Mouse (Mus musculus): Measurements from ENCODE around the gene Cep126. TPM values are rescaled to one million over a fixed set of nuclear protein-coding genes. Genes with fewer than 3 reads are reported as not detected.

The Cep126 gene
- polyA plus RNA-seq, 1 experiment from 2014 or later, result 4.4 TPM

GRCm38 (mm10) chr9:8059636-8060035, 74.5 kb downstream of the Cep126 start:
- Histone ChIP-seq H3K4me1 (no peaks in the 10 kb centered on the region), H3K4me2 (replicated peaks) (no peak overlapping the region)
- ATAC-seq (ENCODE audit: low FRiP score, low read depth), result no peak

GRCm38 (mm10) chr9:8054831-8055230, 79.3 kb downstream of the Cep126 start:
- no peaks in the 10 kb centered on the region for H3K9me3 ChIP-seq
- H3K36me3 ChIP-seq, result no peaks in the 10 kb centered on the region
- H3K4me2 ChIP-seq (replicated peaks), result no peak overlapping the region
- no peak overlapping the region for H3K9ac ChIP-seq
- H3K27ac ChIP-seq, result no peak overlapping the region
- no peaks in the 10 kb centered on the region for H3K27me3 ChIP-seq (replicated peaks)
- H3K4me1 ChIP-seq, result no peaks in the 10 kb centered on the region
- no peak overlapping the region for H3K4me3 ChIP-seq
- 42% methylated on average over 1 of the region's 1 CpGs for WGBS
- no peak for ATAC-seq (ENCODE audit: low FRiP score, low read depth)

More at GRCm38 (mm10) chr9:8059636-8060035, 74.5 kb downstream of the Cep126 start:
- WGBS, result 78% methylated on average over 3 of the region's 3 CpGs
- no peak overlapping the region for H3K27ac ChIP-seq
- no peaks in the 10 kb centered on the region for H3K27me3 ChIP-seq (replicated peaks)
- H3K4me3 ChIP-seq, result no peak overlapping the region
- no peaks in the 10 kb centered on the region for H3K36me3 ChIP-seq
- H3K9me3 ChIP-seq, result no peaks in the 10 kb centered on the region
- no peak overlapping the region for H3K9ac ChIP-seq

- WGBS, result 24% methylated on average over 5 of the region's 5 CpGs
- Histone ChIP-seq H3K9me3 (no peaks in the 10 kb centered on the region), H3K4me2 (replicated peaks) (peak overlapping the region; percentile 60), H3K4me3 (no peak overlapping the region), H3K9ac (0 out of 2 replicates have a peak overlapping the region, but pooled peaks have one; percentile 5), H3K4me1 (0 out of 2 replicates have a peak, but pooled peaks cover 4% of the 10 kb centered on the region), H3K36me3 (no peaks in the 10 kb centered on the region), H3K27me3 (replicated peaks) (no peaks in the 10 kb centered on the region), H3K27ac (no peak overlapping the region)
- peak; percentile 31 for ATAC-seq (ENCODE audit: low FRiP score, low read depth)
These were observed 91.1 kb downstream of the Cep126 start for GRCm38 (mm10) chr9:8043044-8043387.

- H3K9ac ChIP-seq, result peak within 1 kb of the TSS; percentile 68
- H3K4me3 ChIP-seq, result peak within 1 kb of the TSS; percentile 62
- H3K4me1 ChIP-seq, result 0 out of 2 replicates have a peak, but pooled peaks cover 4% of the 10 kb centered on the region
- peak within 1 kb of the TSS; percentile 57; the same call in 1 of the 2 replicates for H3K27ac ChIP-seq
- 1% methylated on average over 39 of the region's 39 CpGs for WGBS
- peak; percentile 98 for ATAC-seq (ENCODE audit: low FRiP score, low read depth)
- no peaks in the 10 kb centered on the region for H3K27me3 ChIP-seq (replicated peaks)
- no peaks in the 10 kb centered on the region for H3K36me3 ChIP-seq
- peak within 1 kb of the TSS; percentile 60 for H3K4me2 ChIP-seq (replicated peaks)
- no peaks in the 10 kb centered on the region for H3K9me3 ChIP-seq
These were observed 91.6 kb downstream of the Cep126 start, which contains the start of gene Cfap300 for GRCm38 (mm10) chr9:8042338-8043043. Gene Cfap300 (minus strand): TSS chr9:8042823.

- no peaks in the 10 kb centered on the region for H3K27me3 ChIP-seq (replicated peaks)
- H3K36me3 ChIP-seq, result no peaks in the 10 kb centered on the region
- no peaks in the 10 kb centered on the region for H3K9me3 ChIP-seq
- no peaks in the 10 kb centered on the region for H3K4me1 ChIP-seq
- no peak overlapping the region for H3K4me2 ChIP-seq (replicated peaks)
- 25% methylated on average over 7 of the region's 7 CpGs for WGBS
- H3K4me3 ChIP-seq, result no peak overlapping the region
- no peak overlapping the region for H3K9ac ChIP-seq
- ATAC-seq (ENCODE audit: low FRiP score, low read depth), result no peak
- H3K27ac ChIP-seq, result no peak overlapping the region
These were observed 98.5 kb downstream of the Cep126 start for GRCm38 (mm10) chr9:8035546-8035945.

GRCm38 (mm10) chr9:8035091-8035490, 99.0 kb downstream of the Cep126 start:
- WGBS, result 67% methylated on average over 4 of the region's 4 CpGs
- no peaks in the 10 kb centered on the region for H3K27me3 ChIP-seq (replicated peaks)
- no peaks in the 10 kb centered on the region for H3K4me1 ChIP-seq
- no peak overlapping the region for H3K9ac ChIP-seq
- ATAC-seq (ENCODE audit: low FRiP score, low read depth), result no peak
- no peak overlapping the region for H3K4me2 ChIP-seq (replicated peaks)
- H3K36me3 ChIP-seq, result no peaks in the 10 kb centered on the region
- H3K9me3 ChIP-seq, result no peaks in the 10 kb centered on the region
- no peak overlapping the region for H3K27ac ChIP-seq
- H3K4me3 ChIP-seq, result no peak overlapping the region

GRCm38 (mm10) chr9:8034143-8034542, 100.0 kb downstream of the Cep126 start:
- no peak for ATAC-seq (ENCODE audit: low FRiP score, low read depth)
- no peaks in the 10 kb centered on the region for H3K36me3 ChIP-seq
- no peak overlapping the region for H3K4me2 ChIP-seq (replicated peaks)
- H3K4me3 ChIP-seq, result no peak overlapping the region
- WGBS, result 87% methylated on average over 1 of the region's 1 CpGs
- H3K9me3 ChIP-seq, result no peaks in the 10 kb centered on the region
- H3K27ac ChIP-seq, result no peak overlapping the region
- H3K27me3 ChIP-seq (replicated peaks), result no peaks in the 10 kb centered on the region
- no peak overlapping the region for H3K9ac ChIP-seq
- H3K4me1 ChIP-seq, result no peaks in the 10 kb centered on the region

- no peaks in the 10 kb centered on the region for H3K9me3 ChIP-seq
- WGBS, result 89% methylated on average over 5 of the region's 5 CpGs
- H3K36me3 ChIP-seq, result no peaks in the 10 kb centered on the region
- H3K4me1 ChIP-seq, result no peaks in the 10 kb centered on the region
- no peaks in the 10 kb centered on the region for H3K27me3 ChIP-seq (replicated peaks)
- H3K9ac ChIP-seq, result no peak overlapping the region
- no peak overlapping the region for H3K4me3 ChIP-seq
- no peak overlapping the region for H3K4me2 ChIP-seq (replicated peaks)
- no peak for ATAC-seq (ENCODE audit: low FRiP score, low read depth)
- no peak overlapping the region for H3K27ac ChIP-seq
These were observed 101.2 kb downstream of the Cep126 start for GRCm38 (mm10) chr9:8032847-8033246.

Other genes starting within 250 kb of the Cep126 start
- 27.5 and 30.3 TPM in 2 replicates for gene Yap1, start 129.7 kb downstream of the Cep126 start, polyA plus RNA-seq (2016; fragmentation: Nextera tagmentation; extraction: Ambion mirVana)
- 12.7 and 14.0 TPM in 2 replicates for gene Cfap300, start 91.5 kb downstream of the Cep126 start, polyA plus RNA-seq (2016; fragmentation: Nextera tagmentation; extraction: Ambion mirVana)